Mouse (Mus musculus) adrenal gland, adult 18-20 months (tissue): ENCODE data around the gene Tjp2. TPM values are rescaled to one million over a fixed set of nuclear protein-coding genes. Genes with fewer than 3 reads are reported as not detected.

Experiments
- DNase-seq, 2 experiments: peaks; one replicate each; pipeline ENCODE4 v3.0.0; 2021 to 2022; ENCODE audit warnings: low spot score in 2 of 2
- total RNA-seq, 2 experiments: library from RNA; stranded (reverse); gene quantifications; 1 replicate in 1 of 2; 2 replicates in 1 of 2; pipeline ENCODE4 v1.2.3; 2021

The Tjp2 gene
- total RNA-seq, 2 experiments from 2014 or later, result 6.3 to 10.5 TPM

DNA sequence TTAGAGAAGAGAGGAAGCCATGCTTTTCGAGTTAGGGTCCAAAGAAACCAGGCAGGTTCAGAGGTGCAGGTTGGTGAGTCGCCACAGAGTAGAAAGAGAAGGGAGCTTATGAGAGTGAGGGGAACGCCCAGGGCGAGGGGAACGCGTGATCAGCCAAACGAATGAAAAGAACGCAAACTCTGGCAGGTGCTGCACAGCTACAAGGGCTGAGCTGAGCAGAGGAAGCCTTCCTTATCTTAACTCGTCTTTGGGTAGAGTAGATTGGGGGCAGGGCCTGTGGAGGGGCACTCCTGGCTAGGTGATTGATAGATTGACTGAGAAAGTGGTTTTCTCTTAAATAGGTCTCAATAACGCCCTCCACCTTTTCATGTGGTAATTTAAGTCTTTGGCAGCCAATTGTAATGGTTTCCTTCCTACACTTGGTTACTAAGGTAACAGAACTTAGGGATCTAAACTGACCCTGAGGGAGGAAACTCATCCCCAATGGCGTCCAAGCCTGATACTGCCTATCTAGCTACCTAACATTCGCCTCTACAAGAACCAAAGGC is 160.4 kb downstream of the Tjp2 start:
- DNase-seq, result no peak

DNA sequence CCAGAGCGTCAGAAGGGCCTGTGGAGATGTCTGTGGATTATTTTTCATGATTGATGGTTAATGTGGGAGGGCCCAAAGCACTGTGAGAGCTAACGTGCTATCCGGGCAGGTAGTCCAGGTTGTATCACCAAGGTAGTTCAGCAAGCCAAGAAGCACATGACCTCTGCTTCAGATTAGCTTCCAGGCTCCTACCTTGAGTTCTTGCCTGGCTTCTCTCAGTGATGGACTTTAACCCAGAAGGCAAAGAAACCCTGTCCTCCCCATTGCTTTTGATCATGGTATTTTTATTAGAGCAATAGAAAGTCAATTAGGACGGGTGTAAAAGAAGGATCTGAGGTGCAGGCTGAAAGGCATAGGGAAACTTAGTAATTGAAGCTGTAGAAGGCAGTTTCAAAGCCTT is 161.2 kb downstream of the Tjp2 start:
- DNase-seq, result no peak

DNA sequence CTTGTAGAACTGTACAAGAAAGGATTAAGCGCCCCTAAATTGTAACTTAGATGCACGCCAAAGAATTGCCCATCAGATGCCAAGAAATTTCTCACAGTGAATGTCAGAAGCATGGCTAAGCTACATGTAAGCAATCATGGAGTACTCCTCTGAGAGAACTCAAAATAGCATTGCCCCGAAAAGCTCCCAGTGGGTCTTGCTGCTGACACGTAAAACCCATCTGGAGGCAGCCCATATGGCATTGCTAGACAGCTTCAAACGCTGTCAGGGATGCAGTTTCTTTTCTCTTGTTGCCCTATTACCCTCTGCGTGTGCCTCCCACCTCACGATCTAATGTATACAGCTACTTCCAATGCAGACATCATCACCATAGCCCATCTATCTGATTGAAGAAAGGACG is 166.0 kb downstream of the Tjp2 start:
- no peak for DNase-seq

DNA sequence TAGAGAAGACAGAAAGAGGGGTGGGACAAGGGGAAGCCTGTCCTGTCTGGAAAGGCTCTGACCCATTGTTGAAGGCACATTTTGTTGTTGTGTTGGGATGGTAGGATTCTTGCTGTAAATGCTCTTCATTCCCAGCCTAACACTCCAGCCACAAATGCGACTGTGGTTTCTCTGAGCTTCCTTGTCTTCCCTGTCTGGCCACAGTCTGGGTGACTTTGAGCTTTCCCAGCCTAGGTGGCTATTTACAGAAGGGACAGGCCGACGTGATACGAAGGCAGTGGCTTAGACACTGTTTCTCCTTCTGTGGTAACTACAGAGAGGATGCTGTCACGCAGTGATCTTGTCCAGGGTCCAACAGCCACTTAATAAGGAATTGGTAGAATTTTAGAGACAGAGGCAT is 166.8 kb downstream of the Tjp2 start:
- no peak for DNase-seq

DNA sequence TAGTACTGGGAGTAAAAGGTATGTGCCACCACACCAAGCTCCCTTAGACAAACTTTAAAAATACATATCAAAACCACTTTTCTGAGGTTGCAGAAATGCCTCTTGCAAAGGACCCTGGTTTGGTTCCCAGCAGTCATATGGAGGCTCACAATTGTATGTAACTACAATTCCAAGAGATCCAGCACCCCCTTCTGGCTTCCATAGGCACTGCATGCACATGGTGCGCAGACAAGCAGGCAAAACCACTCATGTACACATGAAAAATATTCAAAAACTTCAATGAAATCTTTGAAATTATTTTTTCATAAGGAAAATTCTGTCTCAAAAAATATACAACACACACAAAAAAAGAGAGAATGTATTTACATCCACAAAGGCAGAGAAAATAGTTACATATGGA is 167.9 kb downstream of the Tjp2 start:
- no peak for DNase-seq

DNA sequence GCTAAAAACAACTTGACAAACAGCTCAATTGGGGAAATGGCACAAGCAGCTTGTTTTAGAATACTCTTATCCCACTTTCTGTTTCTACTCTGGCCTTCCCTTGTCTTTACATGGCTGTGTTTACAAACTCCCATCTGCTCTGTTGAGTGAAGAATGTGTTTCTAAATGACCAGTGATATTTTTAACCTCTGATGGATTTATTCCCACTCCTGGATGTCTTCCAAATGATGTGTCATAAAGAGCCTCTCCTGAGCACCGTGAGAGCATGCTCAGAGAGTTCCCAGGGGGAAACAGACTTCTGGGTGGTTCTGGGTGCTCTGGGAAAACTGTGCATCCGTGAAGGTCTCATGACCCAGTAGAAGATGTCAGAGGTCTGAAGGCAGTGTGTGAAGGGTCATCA is 169.9 kb downstream of the Tjp2 start:
- no peak for DNase-seq

DNA sequence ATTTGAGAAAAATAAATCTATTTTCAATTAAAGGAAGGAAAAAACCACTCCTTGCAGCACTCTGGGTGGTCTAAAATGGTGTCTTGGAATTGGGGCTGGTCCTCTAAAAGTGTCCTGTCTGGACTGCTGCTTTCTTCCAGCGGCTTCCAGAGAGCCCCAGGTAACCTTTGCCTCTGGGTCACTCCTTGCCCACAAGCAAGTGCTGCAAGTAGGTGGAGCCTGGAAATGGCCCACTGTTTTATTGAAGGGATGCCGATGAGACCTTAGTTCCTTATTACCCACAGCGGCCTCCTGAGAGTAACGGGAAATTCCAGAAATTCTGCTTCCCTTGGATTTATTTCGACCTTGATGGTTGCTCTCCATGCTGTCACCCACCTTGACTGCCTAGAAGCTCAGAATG is 170.6 kb downstream of the Tjp2 start:
- no peak for DNase-seq

DNA sequence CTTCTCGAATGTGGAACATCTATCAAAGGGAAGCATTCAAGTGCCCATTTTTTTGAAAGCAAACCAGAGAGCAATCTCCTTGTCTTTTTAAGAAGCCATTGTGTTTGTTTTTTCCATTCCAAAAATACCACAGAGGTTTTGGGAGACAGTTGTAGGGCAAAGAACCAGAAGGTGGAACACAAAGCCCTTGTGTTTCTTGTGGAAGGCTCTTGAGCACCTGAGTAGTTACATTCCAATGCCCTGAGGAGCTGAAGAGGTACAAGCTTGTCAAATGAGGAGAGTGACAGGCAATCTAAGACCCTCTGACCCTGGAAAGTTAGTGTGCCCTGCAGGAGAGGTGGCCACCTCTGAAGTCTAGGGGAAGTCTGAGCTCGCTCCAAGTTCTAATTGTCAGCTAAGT is 174.3 kb downstream of the Tjp2 start:
- no peak for DNase-seq

DNA sequence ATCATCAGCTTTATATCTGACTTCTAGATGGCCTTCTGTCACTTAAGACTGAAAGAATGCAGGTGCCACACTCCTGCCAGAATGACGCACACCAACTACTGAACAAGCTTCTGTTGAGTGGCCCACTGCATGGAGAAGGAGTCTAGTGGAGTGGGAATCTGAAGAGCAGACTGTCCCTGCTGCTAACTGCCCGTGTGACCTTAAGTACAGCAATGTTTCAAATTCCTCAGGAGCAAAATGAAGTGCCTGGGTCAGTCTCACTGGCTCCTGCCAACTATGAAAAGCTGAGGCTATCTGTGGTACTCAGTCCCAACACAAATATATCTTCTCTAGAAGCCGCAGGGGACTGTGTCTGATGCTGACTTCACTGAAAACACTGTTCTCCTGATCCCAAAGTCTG is 175.5 kb downstream of the Tjp2 start:
- DNase-seq, result no peak

DNA sequence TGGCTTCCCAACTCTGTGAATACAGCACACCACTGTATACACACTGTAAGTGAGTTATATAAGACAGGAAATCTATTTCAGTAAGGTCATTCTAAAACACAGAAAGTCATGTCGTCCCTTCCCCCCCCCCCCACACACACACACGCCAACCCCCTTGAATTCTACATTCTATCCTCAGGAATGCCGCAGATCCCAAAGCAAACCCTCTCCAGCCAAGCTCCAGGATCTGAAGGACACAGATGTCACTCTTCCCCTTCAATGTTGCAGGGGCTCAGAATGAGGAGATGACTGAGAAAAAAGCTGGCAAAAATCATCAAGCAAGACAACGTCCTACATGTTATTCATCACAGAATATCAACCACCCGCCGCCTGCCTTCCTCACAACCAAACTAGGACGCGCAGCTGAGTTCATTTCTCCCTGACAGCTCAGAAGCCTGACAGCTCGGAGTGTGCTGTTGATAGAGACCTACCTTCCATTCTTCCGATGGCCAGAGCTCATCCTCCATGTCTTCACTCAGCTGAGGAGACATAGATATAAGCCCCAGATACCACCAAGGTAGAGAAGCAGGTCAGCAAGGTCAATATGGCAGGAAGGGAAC is 178.3 kb downstream of the Tjp2 start:
- no peak for DNase-seq

Other genes with a start within 250 kb of the Tjp2 start
- gene Fam189a2, start 194.0 kb downstream of the Tjp2 start, total RNA-seq, result 1 to 10 TPM; 7.4 to 9.5 TPM
- 10 to 100 TPM; 13.4 to 14.8 TPM for gene Fxn, start 55.6 kb upstream of the Tjp2 start, total RNA-seq